Mouse (Mus musculus) thymus, adult 2 months (tissue): Measurements from ENCODE around the gene Gm7544.
"Not testable (repeated sequence)": the region's sequence is repeated elsewhere in the genome, so short reads cannot be mapped to it uniquely, and the experiment has no call there.

Experiments
- CTCF ChIP-seq: fragments of 200-500 bp; IDR thresholded peaks from 2 replicates; pipeline ENCODE4 v1.5.1; 2012; ENCODE audit warnings: mild to moderate bottlenecking, control low read depth, low read length, moderate library complexity, borderline replicate concordance; ENCODE audit not compliant: control insufficient read depth, poor library complexity, insufficient read depth; ENCODE audit errors: extremely low read depth
- POLR2A ChIP-seq: fragments of 200-500 bp; IDR thresholded peaks from 2 replicates; pipeline ENCODE4 v1.6.1; 2012; ENCODE audit warnings: mild to moderate bottlenecking, low read length, control low read depth, moderate library complexity; ENCODE audit not compliant: control insufficient read depth, poor library complexity, insufficient read depth; ENCODE audit errors: extremely low read depth

- TF ChIP-seq CTCF, POLR2A: not testable (repeated sequence)
Measured at GRCm38 (mm10) chr1:82946029-82946428, 9.8 kb downstream of the Gm7544 start.
